Mouse (Mus musculus): ENCODE results near the gene Gm17349. TPM values are rescaled to one million over a fixed set of nuclear protein-coding genes. Genes with fewer than 3 reads are reported as not detected.

Gm17349 gene
- total RNA-seq, 2 experiments from 2014 or later, result 3.7 to 4.8 TPM

DNA sequence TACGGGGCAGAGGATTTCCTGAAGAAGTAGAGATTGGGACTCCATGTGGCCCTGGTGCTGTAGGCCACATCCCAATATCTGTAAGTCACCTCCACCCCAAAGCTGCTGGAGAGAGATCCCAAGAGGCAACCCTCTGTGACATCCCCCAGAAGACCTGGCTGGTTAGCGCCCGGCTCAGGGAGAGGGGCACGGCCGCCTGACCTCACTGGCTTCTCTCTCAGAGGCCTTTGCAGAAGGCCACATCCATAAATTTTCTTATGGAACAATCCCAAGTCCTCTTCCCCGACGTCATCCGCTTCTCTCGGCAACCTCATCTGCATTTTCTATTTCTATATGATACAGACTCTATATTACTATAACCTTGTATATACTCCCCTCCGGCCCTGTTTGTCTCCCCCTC is 5.6 kb downstream of the Gm17349 start:
- DNase-seq, result no peak

DNA sequence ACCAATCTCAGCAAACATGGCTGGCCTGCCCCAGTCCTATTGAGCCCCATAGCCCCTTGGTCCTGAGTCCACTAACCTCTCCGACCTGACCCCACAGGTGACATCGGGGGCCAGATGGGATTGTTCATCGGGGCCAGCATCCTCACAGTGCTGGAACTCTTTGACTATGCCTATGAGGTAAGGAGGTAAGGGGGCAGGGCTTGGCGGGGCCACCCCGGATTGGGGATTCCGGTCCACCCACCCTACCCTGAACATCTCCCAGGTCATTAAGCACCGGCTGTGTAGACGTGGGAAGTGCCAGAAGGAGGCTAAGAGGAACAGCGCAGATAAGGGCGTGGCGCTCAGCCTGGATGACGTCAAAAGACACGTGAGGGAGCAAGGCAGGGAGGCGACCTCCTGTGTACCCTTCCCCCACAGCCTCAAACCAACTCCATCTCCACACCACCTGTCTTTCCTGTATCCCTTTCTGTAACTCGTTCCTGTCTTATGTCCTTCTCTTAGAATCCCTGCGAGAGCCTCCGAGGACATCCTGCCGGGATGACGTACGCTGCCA is 6.7 kb downstream of the Gm17349 start:
- DNase-seq, result no peak

DNA sequence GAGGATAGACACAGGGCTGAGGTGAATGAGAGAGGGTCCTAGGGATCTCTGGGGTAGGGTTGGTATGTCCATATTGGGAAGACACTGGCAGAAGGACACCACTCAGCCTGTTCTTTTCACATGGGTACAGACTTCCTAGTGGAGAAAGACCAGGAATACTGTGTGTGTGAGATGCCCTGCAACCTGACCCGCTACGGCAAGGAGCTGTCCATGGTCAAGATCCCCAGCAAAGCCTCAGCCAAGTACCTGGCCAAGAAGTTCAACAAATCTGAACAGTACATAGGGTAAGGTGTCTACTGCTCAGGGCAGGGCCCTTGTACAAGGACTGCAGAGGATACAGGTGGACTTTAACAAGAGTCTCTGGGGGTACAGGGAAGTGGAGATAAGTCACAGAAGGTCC is 8.0 kb downstream of the Gm17349 start:
- DNase-seq, result no peak

DNA sequence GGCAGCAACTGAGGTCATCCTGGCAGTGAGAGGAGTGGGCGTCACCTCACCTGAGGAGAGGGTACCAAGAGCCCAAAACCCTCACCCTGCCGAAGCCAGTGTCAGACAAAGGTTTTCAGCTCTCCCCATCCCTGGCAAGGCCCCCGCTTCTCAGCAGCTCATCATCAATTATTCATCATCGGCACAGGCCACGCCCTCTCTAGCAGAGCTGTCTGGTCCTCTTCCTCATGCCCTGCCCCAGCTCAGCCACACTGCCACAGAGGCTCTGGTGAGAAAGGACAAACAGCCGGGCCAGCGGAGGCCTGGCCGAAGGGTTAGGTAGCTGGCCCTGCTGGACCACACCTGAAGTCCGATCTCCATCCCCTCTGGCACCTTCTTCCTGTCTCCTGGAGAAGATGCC is 13.3 kb downstream of the Gm17349 start:
- DNase-seq, result no peak

DNA sequence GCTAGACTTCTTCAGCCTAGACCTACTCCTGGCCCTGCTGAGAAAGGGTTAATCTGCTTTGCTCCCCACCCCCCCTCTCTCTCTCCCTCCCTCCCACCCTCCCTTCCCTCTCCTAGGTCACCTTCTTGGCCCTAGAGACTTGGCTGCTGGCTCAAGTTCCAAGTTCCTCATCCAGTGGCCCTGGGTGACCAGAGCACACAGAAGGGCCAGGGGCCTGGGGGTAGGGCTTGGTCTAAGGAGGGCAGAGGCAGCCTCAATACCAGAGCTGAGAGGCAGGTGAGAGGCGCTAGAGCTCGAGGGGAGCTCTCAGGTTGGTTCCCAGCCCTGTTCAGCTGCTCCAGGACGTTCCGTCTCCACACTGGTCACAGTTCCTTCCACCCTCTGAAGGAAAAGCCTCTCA is 14.4 kb downstream of the Gm17349 start:
- DNase-seq, result no peak

DNA sequence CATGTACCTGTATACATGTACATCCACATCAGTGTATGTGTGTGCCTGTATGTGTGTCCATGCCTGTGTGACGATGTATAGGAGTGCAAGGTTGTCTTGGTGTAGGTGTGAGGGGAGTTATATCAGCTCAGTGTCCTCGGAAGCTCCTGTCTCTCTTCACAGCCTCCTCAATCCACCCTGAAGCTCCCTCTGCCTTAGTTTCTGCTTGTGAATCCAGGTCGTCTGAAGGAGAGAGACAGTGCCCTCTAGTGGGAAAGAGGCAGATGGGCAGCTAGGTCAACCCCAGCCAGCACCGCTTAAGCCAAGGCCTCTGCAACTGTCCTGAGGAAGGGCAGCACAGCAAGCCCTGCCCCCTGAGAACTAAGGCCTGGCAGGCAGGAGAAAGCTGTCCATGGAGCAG is 16.6 kb downstream of the Gm17349 start:
- DNase-seq, result peak; percentile 67

DNA sequence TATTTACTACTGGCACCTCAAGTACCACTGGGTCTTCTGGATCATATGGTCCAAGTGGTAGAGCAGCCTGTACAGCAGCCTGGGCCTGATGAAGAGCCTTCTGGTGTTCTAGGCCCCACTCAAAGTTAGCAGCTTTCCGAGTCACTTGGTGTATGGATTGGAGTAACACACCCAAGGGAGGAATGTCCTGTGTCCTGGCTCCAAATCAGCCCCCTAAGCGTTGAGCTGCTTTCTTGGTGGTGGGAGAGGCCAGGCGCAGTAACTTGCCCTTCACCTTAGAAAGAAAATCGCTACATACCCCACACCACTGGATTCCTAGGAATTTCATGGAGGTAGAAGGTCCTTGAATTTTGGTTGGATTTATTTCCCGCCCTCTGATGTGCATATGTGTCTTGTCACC is 21.1 kb downstream of the Gm17349 start:
- no peak for DNase-seq

GRCm38 (mm10) chr15:99682880-99683279 is 22.4 kb downstream of the Gm17349 start:
- no peak for DNase-seq

GRCm38 (mm10) chr15:99679008-99679407 is 26.3 kb downstream of the Gm17349 start:
- DNase-seq, result no peak

GRCm38 (mm10) chr15:99678063-99678800 is 27.1 kb downstream of the Gm17349 start:
- peak; percentile 60 for DNase-seq

DNA sequence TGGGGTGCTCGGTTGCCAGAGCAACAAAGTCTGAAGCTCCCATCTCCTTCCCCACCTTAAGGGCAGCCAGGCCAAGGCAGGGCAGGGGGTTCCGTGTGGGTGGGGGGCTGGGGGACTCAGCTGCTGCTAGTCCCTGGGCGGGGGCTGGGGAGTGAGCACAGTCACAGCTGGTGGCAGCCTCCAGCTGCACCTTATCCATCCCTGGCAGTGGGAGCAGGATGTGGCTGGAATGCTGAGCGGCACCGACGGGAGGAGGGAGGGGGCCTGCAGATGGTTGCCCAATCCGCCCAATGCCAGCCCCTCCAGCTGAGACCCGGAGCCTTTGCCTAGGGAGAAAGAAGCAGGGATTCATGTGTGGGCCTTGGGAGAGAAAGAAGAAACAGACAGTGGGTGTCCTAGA is 28.2 kb downstream of the Gm17349 start:
- DNase-seq, result no peak

- no peak for DNase-seq
Observed at GRCm38 (mm10) chr15:99674866-99675265, 30.4 kb downstream of the Gm17349 start.

DNA sequence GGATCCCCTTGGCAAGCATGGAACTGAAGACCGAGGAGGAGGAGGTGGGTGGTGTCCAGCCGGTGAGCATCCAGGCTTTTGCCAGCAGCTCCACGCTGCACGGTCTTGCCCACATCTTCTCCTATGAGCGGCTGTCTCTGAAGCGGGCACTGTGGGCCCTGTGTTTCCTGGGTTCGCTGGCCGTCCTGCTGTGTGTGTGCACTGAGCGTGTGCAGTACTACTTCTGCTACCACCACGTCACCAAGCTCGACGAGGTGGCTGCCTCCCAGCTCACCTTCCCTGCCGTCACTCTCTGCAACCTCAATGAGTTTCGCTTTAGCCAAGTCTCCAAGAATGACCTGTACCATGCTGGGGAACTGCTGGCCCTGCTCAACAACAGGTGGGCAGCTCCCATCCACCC is 33.5 kb downstream of the Gm17349 start:
- no peak for DNase-seq

DNA sequence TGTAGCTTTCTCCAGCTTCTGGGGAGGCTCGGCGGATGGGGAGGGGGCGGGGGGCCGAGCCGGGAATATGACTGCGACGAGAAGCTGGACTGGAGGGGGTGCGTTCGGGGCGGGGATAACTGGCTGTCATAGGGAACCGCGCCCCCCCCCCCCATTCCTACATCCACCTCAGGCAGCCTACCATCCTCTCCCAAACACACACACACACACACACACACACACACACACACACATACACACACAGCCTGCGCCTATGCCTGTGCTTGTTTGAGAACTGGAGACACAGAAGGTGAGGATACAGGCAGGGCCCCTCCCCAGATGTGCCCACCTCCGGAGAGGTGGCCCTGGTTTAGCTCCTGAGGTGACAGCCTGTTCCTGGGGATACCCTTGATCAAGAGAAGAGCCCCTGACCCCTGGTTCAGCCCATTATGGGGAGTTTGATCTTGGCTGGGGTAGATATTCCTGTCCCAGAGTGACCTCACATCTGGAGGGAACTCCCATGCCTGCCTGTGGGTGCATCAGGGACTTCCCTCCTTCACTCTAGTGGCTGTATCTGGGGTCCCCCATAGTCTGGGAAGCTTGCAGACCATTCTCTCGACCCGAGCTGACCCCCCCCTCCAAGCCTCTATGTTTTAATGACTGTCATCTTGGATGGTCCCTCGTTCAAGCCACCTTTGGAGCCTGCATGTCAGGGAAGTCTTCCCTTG is 34.2 kb downstream of the Gm17349 start:
- DNase-seq, result no peak

- DNase-seq, result peak; percentile 73
Observed at GRCm38 (mm10) chr15:99670154-99670821, 35.0 kb downstream of the Gm17349 start, which contains the start of gene Asic1. TSS of gene Asic1 (plus strand) at chr15:99670368.

DNA sequence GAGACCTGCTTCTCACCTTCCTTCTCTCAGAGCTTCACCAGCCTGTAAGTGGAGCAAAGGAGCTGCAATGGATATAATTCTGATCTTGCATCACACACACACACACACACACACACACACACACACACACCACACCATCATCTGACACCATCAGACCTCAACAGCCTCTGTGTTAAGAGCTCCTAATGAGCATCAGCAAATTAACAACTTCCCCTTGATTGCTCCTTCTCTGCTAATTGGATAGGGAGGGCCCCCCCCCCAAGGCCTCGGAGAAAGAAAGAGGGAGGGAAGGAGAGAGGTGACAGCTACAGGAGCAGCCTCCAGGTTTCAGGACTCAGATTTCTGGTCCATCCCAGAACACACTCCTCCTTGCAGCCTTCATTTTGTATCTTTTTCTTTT is 35.9 kb downstream of the Gm17349 start:
- DNase-seq, result no peak

- peak; percentile 84 for DNase-seq
Observed at GRCm38 (mm10) chr15:99668881-99669280, 36.4 kb downstream of the Gm17349 start.

DNA sequence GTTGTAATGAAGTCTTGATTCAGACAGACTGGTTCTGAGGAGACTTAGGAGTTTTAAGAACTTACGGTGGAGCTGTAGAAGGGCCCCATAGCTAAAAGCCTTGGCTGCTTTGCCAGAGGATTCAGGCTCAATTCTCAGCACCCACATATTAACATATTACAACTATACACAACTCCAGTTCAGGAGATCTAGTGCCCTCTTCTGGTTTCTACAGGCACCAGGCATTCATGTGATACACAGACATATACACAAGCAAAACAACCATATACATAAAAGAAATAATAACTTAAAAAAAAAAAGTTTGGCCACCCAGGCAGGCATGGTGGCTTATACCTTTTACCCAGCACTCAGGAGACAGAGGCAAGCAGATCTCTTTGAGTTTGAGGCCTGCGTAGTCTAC is 37.7 kb downstream of the Gm17349 start:
- DNase-seq, result no peak

GRCm38 (mm10) chr15:99664600-99665451 is 40.5 kb downstream of the Gm17349 start:
- peak; percentile 49 for DNase-seq

DNA sequence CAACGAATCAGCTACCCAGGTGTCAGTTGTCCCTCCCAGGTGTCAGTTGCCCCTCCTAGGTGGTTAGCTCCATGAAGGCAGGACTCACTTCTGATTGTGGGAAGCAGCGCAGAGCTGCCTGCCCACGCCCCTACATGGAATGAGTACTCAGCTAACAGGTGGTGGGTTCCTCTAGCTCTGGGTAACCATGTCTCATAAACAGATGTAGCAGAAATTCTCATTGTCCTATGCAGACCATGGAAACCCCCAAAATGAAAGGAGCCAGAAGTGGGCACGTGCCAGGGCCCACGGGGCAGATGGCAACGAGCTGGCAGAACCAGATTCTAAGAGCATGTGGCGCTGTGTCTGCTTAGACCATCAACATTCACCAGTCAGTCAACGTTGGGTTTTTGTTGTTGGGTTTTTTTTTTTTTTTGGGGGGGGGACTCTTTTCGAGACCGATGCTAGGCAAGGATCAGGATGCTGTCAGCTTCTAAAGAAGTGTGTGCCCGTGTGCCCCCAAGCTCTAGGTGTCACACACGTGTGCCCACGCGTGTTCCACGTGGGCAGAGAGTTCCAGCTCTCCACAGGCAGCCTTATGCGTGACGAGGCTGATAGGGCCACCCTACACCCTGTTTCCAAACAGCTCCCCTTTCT is 41.2 kb downstream of the Gm17349 start:
- no peak for DNase-seq

DNA sequence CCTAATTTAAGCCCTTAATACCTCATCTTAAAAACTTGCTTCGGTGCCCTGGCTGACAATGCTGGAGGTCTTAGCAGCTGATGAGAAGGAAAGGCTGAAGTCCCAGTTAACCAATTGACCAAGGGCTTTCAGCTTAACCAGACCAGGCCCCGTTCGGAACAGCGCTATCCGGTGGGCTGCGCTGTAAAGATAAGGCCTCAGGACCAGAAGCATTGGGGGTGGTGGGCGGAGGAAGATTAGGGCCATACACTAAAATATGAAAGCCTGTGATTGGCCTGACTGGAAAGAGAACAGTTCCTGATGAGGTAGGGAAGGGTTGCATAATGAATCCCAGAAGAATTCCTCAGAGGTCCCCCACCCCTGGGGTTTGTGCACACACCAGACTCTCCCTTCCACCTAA is 42.9 kb downstream of the Gm17349 start:
- DNase-seq, result no peak
